Mouse (Mus musculus) bone marrow, adult 2 months (tissue): ENCODE measurements around the gene Mdfic. TPM values are rescaled to one million over a fixed set of nuclear protein-coding genes. Genes with fewer than 3 reads are reported as not detected.
A peak's percentile ranks its signal among the peaks of the same experiment; 100 is the strongest.

ENCODE experiments used
- H3K27ac ChIP-seq: fragments of 200-500 bp; 2 replicates; pipeline ENCODE4 v1.5.1; 2012; ENCODE audit warnings: low read depth, mild to moderate bottlenecking, control low read depth, inconsistent platforms, low read length; ENCODE audit not compliant: control insufficient read depth, poor library complexity, insufficient read depth
- H3K4me1 ChIP-seq: fragments of 200-500 bp; 2 replicates; pipeline ENCODE4 v1.6.1; 2011; ENCODE audit warnings: low read length; ENCODE audit not compliant: control insufficient read depth, insufficient read depth
- H3K4me3 ChIP-seq: fragments of 200-500 bp; replicated peaks from 2 replicates; pipeline ENCODE3; 2011; ENCODE audit warnings: mild to moderate bottlenecking, low read depth, low read length, control low read depth; ENCODE audit not compliant: control insufficient read depth
- CTCF ChIP-seq: fragments of 200-500 bp; IDR thresholded peaks from 2 replicates; pipeline ENCODE4 v1.5.1; 2011; ENCODE audit warnings: low read length, control low read depth; ENCODE audit not compliant: control insufficient read depth, insufficient read depth
- POLR2A ChIP-seq: fragments of 200-500 bp; IDR thresholded peaks from 2 replicates; pipeline ENCODE4 v1.6.1; 2011; ENCODE audit warnings: low read depth, mild to moderate bottlenecking, control low read depth, low read length, borderline replicate concordance; ENCODE audit not compliant: control insufficient read depth
- WGBS: fragments of 180-500 bp; shearing (Covaris S2); methylation state at CpG from one replicate; pipeline ENCODE4 v1.1.7; 2018; 5-methylcytosine and 5-hydroxymethylcytosine counted together
- polyA plus RNA-seq: library from polyadenylated mRNA; stranded (reverse); fragments of >200 nt; gene quantifications from 2 replicates; pipeline ENCODE4 v1.2.4, GENCODE M21; 2011; ENCODE audit warnings: low replicate concordance; ENCODE audit not compliant: missing spikeins, insufficient read depth, insufficient read length

The Mdfic gene
- polyA plus RNA-seq, 1 experiment: 5.8 TPM

DNA sequence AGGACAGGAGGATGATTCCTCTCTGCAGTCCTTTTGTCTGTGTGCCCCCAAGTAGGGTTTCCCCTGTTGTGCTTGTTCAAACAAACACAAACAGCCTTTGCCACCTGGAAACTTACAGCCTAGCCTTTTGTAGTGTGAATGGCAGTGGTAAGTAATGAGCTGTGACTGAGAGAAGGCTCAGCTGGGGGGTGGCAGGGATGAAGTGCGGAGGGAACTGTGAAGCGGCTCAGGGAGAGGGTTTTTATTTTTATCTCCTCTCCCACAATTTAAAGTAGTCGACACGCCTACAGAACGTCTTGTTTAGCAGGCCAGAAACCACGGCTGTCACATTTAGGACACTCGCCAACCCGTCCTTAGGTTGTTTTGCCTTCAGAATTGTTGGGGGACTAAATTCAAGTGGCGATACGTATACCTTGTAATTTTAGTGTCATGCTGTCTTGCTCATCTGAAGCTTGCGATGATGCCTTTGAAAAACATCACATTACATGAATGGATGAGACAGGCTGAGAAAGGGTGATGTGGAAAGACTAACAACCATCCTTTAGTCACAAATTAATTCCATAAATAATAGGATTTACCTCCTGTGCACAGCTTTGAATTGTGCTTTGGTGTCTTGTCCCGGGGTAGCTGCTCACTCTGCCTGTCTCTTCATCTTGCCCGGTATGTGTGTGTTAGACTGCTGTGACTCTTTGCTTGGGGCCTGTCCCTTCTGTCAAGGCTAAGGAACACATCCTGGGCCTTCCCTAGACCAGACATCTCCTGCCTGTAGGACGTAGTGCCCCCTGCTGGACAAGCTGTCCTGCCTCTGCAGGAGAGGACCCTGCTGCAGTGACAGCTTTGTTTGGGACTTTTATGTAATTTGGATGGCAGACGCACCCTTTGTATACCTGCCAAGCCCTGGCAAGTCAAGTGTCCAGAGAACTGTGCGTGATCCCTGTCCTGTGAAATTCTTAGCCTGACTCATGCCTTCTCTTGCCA lies 69.4 kb downstream of the Mdfic start:
- TF ChIP-seq POLR2A (no peak), CTCF (peak; percentile 81)
- H3K4me3 ChIP-seq: no peak overlapping the region
- no peaks in the 10 kb centered on the region for H3K4me1 ChIP-seq
- H3K27ac ChIP-seq: no peak overlapping the region
- WGBS: 61% methylated on average over 16 of the region's 16 CpGs

DNA sequence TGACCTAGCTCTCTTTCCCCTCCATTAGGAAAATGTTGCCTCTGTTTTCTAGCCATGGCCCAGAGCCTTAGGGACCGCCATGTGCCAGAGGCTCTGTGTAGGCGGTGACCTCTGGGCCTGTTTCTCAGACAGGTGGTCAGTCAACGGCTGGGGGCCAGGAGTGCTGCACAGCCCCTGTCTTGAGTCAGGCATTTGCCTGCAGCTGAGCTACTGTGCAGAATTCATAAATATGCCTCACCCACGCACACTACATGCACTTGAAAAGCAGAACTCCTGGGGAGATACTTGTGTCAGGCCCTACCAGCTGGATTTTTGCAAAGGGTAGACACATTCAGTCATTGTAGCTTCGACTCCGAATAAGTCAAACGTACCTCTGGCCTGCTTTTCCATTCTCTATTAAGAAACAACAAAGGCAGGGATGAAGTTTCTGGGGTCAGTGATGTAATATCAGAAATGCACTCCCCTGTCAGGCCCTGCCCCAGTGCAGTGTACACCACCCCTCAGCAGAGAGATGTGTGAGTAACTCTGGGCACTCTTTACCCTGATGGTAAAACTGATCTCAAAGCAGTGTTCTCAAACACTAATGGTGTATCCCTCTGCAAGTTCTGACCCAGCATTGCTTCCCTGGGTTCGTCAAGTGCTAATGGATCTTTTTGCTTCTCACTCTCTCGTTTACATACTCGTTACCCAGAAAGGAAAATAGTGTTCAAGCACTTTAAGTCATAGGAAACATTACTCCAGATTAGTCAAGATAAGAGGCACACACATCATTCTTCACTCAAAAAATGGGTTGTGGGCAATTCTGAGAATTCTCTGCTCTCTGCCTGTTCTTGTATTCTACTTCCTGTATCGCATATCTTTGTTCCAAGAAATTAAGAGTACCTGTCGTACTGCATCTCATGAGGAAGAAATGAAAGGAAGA lies 72.5 kb downstream of the Mdfic start:
- no peaks in the 10 kb centered on the region for H3K4me1 ChIP-seq
- peak overlapping the region; percentile 37 for H3K4me3 ChIP-seq
- TF ChIP-seq CTCF (no peak), POLR2A (no peak)
- WGBS: 24% methylated on average over 12 of the region's 12 CpGs
- H3K27ac ChIP-seq: no peak overlapping the region

DNA sequence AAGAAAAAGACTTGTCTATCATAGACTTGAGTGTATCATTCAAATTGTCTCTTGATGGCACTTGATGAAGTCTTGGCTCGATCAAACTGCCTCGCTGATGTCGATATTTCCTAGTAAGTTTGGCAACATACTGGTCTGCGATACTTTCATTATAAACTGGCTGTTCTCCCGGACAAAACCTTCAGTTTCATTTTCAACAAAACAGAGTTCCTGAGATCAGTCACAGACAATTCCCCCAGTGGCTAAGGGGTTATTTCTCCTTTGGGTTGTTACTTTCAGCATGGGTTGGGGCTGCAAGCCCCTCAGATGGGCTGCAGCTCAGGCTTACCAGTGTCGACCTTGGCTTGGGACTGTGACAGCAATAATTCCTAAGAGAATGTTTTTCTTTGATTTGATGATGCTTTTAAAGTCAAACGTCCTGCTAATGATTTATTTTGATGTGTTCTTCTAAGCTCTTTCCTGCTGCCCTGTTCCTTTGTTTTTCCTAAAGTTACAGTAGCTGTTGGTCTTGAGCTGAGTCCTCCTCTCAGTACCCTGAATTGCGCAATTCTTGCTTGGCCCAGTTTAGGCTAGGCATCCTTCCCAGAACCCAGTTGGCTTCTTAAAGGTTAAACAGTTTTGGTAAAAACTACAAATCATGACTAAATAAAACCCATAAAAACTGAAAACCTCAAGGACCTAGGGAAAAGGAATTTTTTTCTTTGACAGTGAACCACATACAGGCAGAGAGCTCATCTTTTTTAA lies 73.3 kb downstream of the Mdfic start:
- Histone ChIP-seq H3K4me1 (no peaks in the 10 kb centered on the region), H3K4me3 (peak overlapping the region; percentile 56), H3K27ac (no peak overlapping the region)
- 11% methylated on average over 8 of the region's 8 CpGs for WGBS
- TF ChIP-seq CTCF (no peak), POLR2A (no peak)

DNA sequence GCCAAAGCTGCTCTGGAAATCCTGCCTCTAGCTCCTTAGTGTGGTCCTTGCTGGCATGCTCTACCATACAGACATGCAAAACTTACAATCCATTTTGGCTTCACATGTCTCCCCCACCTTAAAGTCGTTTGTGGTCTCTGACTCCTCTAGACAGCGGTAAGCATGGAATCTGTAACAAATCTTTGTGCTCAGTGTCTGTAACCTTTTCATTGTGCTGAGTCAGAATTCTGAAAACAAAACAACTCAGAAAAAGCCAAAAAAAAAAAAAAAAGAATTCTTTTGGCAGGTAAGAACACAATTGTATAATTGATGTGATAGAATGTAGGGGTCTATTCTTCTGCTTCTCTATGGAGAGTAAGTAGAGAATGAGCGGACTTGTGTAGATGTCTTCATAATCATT lies 74.3 kb downstream of the Mdfic start:
- TF ChIP-seq CTCF (no peak), POLR2A (no peak)
- H3K4me3 ChIP-seq: no peak overlapping the region
- no peak overlapping the region for H3K27ac ChIP-seq
- no peaks in the 10 kb centered on the region for H3K4me1 ChIP-seq
- 70% methylated on average over 3 of the region's 3 CpGs for WGBS

DNA sequence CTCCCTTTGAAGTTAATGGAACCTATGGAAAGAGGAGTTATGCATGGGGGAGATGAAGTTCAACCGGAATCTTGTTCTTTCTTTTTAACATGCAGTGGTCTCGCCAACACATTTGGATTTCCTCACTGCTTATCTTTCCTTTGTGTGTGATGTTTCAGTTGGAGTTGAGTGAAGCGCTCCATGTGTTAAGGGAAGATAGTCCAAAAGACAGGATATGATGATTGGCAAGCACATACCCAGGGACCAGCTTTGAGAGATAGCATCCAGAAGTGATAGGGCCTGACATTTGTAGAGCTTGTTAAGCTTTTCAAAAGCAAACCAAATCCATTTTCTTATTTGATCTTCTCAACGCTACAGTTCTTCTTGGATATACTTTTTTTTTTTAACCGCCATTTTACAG lies 86.9 kb downstream of the Mdfic start:
- H3K4me3 ChIP-seq: no peak overlapping the region
- H3K27ac ChIP-seq: no peak overlapping the region
- WGBS: 82% methylated on average over 5 of the region's 5 CpGs
- H3K4me1 ChIP-seq: no peaks in the 10 kb centered on the region
- TF ChIP-seq POLR2A (no peak), CTCF (no peak)

DNA sequence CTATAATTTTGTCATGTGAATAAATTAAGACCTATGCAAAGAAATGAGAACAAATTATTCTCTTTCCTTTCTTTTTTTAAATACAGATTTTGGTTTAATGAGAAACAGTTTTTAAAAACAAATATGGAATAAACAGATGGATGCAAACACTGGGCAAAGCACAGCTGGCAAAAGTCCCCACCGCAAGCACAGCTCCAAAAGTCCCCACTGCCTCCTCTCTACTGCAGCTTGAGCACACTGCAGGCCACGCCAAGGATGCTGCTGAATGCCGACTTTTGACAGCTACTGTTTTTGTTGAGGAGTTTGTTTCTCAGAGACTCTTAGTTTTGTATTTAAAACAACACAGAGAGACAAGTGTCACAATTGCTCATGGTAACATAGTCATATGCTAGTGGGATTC lies 104.8 kb downstream of the Mdfic start:
- WGBS: 78% methylated on average over 3 of the region's 3 CpGs
- no peak for TF ChIP-seq CTCF
- no peak for TF ChIP-seq POLR2A
- H3K4me1 ChIP-seq: no peaks in the 10 kb centered on the region
- no peak overlapping the region for H3K4me3 ChIP-seq
- H3K27ac ChIP-seq: no peak overlapping the region

DNA sequence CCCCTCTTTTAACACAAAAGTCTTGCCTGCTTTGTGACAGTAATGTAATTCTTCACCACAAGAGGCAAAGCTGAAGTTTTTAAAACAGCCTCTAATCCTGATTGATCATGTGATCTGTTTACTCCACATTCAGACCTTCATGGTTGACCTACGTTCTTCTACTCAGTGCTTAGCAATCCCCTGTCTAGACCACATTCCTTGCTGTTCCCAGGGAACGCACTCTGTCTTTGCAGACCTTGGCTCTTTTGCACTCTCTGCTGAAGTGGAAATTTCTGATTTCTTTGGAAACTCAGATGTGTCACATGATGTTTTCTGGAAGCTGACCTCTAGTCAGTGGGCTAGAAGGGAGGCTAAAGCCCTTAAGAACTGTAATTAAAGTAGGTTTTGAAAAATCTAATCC lies 109.4 kb downstream of the Mdfic start:
- TF ChIP-seq CTCF (no peak), POLR2A (no peak)
- WGBS: 86% methylated on average over 2 of the region's 2 CpGs
- Histone ChIP-seq H3K4me1 (no peaks in the 10 kb centered on the region), H3K4me3 (no peak overlapping the region), H3K27ac (no peak overlapping the region)
